Mouse (Mus musculus) T-cell, adult 2 months (primary cell): ENCODE data around the gene Pax6.

Source experiments
- DNase-seq: peaks from one replicate; pipeline ENCODE4 v3.0.0; 2022; ENCODE audit warnings: low spot score

Pax6 gene

DNA sequence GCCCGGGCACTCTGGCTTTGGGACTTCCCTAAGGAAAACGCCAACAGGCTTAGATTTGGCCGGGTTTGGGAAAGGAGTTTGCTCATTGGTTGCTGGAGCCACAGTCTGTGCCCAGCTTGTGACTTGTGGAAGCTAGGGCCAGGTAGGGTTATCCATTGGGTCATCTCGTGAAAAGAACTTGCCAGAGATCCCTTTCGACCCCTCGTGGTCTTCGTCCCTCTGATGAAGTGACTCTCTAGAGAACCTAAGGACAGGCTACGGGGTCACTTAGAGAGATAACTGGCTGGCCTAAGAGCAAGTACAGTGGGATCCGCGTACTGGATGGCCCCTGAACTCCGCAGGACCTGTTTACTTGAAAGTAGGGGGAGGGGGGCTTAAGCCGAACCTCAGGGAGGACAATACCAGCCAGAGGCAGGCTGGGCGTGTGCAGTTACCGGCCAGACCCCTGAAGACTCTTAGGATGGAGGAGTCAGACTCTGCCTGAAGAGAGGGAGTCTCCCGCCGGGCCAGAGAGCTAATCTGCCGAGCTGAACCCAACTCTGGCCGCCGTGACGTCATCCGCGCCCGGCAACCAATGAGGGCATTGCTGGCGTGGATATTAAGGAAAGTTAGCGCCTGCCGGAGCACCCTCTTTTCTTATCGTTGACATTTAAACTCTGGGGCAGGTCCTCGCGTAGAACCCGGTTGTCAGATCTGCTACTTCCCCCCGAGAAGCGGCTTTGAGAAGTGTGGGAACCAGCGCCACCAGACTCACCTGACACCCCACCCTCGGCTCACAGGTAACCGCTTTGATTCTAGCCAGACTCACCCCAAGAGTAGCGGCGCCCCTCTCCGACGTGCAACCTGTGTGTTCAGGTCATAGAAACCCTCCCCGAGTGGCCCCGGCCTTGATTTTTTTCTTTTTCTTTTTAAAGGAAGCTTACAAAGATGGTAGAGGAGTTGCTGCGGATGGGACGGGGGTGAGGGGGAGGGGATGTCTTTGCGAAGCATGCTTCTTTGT, at the start of gene Pax6:
TSS of gene Pax6 (plus strand) at position 630 of the 1,000 bp plus-strand sequence.
- DNase-seq, result no peak

DNA sequence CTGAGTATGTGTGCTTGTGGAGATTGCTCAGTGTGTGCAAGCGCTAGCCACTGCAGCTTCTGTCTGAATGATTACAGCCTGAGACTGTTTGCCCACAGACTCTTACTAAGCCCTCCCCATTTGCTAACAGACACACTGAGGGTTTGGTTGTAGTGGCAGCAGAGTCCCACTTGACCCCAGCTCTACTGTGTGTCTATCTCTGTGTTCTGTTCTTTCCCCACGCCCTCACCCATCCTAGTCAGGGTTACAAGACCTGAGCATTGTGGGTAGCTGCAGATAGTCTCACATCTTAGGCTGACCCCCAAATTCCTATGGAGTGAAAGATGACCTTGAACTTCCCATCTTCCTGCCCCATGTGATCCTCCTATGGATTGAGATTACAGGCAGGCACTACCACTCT, 19.8 kb upstream of the Pax6 start:
- DNase-seq, result no peak

GRCm38 (mm10) chr2:105656456-105656855, 12.2 kb upstream of the Pax6 start:
- no peak for DNase-seq

DNA sequence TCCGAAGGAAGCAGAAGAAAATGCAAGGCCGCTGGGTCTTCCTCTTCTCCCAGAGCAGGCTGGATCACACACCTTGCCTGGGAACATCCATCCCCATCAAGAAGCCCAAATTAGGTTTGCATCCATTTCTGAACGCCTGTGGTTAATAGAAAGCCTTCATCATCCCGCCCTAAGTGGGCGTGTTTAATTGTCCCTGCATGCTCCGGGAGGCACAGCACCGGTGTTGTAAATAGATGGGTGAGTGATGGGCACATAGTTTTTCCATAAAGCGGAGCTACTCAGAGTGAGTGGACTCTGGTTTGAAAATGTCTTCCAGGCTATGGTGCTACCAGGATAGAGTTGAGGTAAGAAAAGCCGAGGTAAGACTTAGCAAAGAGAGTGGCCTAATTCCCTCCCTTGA, 9.3 kb upstream of the Pax6 start:
- DNase-seq, result no peak

DNA sequence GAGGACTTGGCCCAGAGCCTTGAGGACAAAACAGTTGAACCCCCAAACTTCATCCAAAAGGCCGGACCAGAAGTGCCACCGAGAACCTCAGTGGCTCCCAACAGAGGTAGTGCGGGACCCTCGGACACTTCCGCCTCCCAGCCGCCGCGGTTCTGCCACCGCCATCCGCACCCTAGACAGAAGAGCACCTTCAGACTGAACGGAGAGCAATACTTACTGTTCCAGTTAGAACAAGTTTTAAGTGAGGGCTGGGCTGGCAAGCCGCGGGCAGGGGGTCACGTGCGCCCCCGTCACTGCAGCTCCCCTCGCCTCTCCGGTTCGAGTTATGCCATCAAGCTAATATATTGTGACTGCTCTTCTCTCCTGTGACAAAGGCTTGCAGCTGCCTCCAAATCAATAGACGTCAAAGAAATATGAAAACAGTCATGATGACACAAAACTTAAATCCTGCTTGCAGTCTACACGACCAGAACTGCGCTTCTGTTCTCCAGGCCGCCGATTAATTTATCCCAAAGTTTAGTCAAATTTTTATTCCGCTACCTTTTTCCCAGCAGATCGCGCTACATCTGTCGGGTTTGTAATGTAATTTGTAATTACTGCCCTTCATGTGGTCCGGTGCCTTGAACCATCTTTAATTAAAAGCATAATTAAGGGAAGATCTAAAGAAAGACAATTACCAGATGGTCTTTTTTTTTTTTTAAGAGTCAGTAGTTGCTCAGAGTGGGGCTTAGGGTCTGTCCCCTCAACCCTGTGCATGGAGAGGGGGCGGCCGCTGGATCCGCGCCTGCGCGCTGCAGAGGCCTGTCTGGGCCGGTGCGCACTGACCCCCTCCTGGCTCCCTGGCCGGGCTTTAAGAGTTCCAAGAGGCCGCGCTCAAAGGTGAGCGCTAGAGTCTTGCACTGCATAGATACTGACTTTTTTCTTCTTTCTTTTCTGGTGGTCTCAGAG, 8.5 kb upstream of the Pax6 start:
- no peak for DNase-seq

- DNase-seq, result no peak
Observed at GRCm38 (mm10) chr2:105660874-105661622, 7.7 kb upstream of the Pax6 start.

DNA sequence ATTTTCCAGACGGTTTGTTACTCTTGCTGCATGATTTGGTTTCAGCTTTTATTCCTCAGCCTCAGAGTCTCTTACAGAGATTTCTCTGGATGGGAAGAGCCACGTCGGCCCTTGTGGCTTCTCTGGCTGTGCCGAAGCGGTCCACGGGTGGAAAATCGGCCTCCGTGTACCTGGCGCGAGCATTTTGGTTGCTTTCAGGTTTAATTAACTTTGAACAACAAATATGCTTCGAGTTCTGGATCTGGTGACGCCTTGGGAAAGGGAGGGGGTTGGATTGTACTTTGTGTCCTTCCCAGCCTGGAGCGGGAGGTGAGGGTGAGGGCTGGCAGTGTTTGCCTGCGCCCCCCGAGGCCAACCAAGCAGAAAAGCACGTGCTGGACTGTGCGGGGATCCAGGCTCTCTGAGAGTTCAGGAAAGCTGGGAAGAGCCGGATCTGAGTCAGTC, 7.1 kb upstream of the Pax6 start:
- no peak for DNase-seq

DNA sequence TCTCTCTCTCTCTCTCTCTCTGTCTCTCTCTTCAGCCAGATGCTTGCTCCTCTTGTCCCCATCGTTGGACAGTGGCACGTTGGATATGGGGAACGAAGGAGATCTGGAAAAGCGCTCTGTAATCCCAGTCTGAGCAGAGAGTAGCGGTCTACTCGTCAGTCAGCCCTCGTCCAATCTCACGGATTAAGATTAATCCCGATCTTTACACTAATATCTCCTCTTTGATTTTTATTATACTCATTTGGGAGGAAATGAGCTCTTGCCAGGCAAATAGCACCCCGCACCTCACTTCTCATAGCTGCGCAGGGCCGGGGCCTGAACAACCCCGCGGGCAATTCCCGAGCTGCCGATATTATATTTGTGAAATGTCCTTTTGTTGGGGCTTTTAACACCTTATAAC, 6.6 kb upstream of the Pax6 start:
- no peak for DNase-seq

GRCm38 (mm10) chr2:105662606-105663005, 6.1 kb upstream of the Pax6 start:
- DNase-seq, result no peak

GRCm38 (mm10) chr2:105663101-105663511, 5.6 kb upstream of the Pax6 start:
- no peak for DNase-seq

DNA sequence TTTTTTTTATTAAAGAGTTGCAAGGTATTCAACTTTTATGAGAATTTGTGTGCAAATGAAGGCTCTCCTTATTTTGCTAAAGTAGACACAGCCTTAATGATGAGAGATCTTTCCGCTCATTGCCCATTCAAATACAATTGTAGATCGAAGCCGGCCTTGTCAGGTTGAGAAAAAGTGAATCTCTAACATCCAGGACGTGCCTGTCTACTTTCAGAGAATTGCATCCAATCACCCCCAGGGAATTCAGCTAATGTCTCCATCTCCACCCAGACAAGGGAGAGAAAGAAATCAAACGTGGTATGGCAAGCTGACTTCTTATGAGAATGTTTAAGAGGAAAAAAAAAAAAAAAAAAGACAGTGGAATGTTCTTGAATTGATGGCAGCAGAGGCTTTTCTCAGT, 3.7 kb upstream of the Pax6 start:
- no peak for DNase-seq

DNA sequence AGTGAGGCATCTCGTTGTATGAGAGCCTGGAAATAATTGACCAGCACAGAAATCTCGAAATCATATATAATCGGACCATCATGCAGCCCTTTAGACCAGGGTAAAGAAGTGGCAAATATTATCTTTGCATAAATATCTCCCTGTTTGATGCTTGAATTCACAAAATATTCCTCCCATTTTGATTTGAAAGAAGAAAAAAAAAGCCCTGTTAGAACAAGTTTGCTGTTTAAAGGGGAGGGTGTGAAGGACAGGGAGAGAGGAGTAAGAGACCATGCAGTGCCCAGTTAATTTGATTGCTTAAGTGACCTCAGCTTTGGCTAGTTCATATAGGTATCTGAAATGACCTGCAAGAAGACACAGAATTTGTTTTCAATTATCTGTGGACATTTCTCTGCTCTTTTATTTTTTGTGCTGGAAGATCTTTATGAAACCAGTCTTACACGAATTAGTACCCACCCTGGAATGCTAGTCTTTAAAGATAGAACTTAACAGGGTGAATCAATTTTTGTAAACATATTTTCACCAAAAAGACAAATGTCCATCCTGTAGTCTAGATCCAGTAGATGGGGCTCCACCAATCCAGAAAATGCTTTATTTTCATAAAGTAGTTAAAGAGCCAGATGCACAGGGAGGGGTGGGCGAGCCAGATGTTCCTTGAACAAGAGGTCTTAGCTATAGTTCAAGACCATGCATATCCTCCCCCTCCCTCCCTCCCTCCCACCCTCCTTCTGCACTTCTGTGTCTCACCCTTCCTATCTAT, 3.0 kb upstream of the Pax6 start:
- no peak for DNase-seq

DNA sequence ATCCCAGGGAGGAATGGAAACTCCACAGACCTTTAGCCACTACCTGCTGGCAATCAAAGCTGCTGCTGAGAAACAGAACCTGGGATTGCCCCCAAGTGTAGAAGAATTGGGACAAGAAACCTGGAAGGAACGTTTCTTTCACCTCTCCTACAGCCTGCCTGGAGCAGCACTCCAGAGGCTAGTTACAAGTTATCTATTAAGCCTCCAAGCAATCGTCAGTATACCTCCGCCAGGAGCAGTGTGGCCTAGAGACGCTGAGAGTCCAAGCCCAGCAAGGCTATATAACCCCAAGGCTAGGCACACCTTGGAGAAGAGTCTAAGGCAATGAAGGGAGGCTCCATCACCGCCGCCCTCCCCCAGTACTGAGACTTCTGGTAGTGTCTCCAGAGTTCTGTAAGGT, 2.4 kb upstream of the Pax6 start:
- no peak for DNase-seq

- DNase-seq, result no peak
Observed at GRCm38 (mm10) chr2:105666763-105667625, 1.7 kb upstream of the Pax6 start.

DNA sequence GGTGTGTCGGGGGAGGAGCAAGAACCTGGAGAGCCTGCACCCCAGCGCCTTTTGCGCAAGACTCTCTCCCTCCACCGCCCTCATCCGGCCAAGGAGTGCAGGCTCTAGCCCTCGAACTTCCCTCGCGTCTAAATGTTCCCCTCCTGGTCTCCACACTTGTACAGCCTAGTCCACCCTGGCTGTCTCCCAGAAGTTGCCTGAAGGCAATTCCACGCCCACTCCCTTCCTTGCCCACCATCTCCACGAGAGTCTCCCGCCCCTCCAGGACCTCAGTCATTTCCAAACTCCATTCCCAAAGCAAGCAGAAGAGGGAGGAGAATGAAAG, 1.1 kb upstream of the Pax6 start:
- no peak for DNase-seq

- no peak for DNase-seq
Observed at GRCm38 (mm10) chr2:105669371-105669861, 716 bp downstream of the Pax6 start.

GRCm38 (mm10) chr2:105669881-105670730, 1.4 kb downstream of the Pax6 start:
- DNase-seq, result no peak

GRCm38 (mm10) chr2:105670731-105671095, 2.0 kb downstream of the Pax6 start:
- no peak for DNase-seq

GRCm38 (mm10) chr2:105671116-105671797, 2.6 kb downstream of the Pax6 start:
- no peak for DNase-seq
